Mouse (Mus musculus) R1 (cell line): ENCODE results near the gene Galk1.

Experiments used
- DNase-seq: peaks from one replicate; pipeline ENCODE4 v3.0.0-alpha.2; 2018; ENCODE audit warnings: low read depth, low spot score

Gene Galk1

GRCm38 (mm10) chr11:116011529-116012261 is 824 bp downstream of the Galk1 start:
- DNase-seq: peak; percentile 61

GRCm38 (mm10) chr11:116010948-116011347 is 1.6 kb downstream of the Galk1 start:
- no peak for DNase-seq

GRCm38 (mm10) chr11:116010146-116010545 is 2.4 kb downstream of the Galk1 start:
- no peak for DNase-seq

- no peak for DNase-seq
These were observed 2.9 kb downstream of the Galk1 start for GRCm38 (mm10) chr11:116009661-116010060.

GRCm38 (mm10) chr11:116008832-116009375 is 3.6 kb downstream of the Galk1 start:
- no peak for DNase-seq

- DNase-seq: no peak
These were observed 4.1 kb downstream of the Galk1 start for GRCm38 (mm10) chr11:116008411-116008810.

- no peak for DNase-seq
These were observed 5.2 kb downstream of the Galk1 start for GRCm38 (mm10) chr11:116007095-116007850.

GRCm38 (mm10) chr11:116005701-116006419 is 6.7 kb downstream of the Galk1 start:
- DNase-seq: no peak

- peak; percentile 64 for DNase-seq
These were observed 7.4 kb downstream of the Galk1 start for GRCm38 (mm10) chr11:116004840-116005700.

GRCm38 (mm10) chr11:116004186-116004823 is 8.2 kb downstream of the Galk1 start:
- DNase-seq: no peak

GRCm38 (mm10) chr11:116002894-116003293 is 9.6 kb downstream of the Galk1 start:
- DNase-seq: peak; percentile 60

- no peak for DNase-seq
These were observed 10.8 kb downstream of the Galk1 start for GRCm38 (mm10) chr11:116001725-116002124.

- no peak for DNase-seq
These were observed 11.9 kb downstream of the Galk1 start for GRCm38 (mm10) chr11:116000607-116001006.

- DNase-seq: peak; percentile 85
These were observed 12.9 kb downstream of the Galk1 start for GRCm38 (mm10) chr11:115999538-116000143.

- no peak for DNase-seq
These were observed 13.5 kb downstream of the Galk1 start for GRCm38 (mm10) chr11:115999027-115999426.

- DNase-seq: no peak
These were observed 14.9 kb downstream of the Galk1 start for GRCm38 (mm10) chr11:115997662-115998061.

GRCm38 (mm10) chr11:115997047-115997446 is 15.5 kb downstream of the Galk1 start:
- peak; percentile 54 for DNase-seq

- DNase-seq: no peak
These were observed 17.3 kb downstream of the Galk1 start for GRCm38 (mm10) chr11:115995256-115995655.

GRCm38 (mm10) chr11:115992098-115992497 is 20.4 kb downstream of the Galk1 start:
- no peak for DNase-seq

- peak; percentile 76 for DNase-seq
These were observed 22.8 kb downstream of the Galk1 start for GRCm38 (mm10) chr11:115989686-115990085.
